Mouse (Mus musculus) forebrain, embryonic 12.5 days (tissue): ENCODE measurements at regions not wholly inside any gene's neighbourhood (a gene's known extent, or its start where the extent isn't known, plus 50 kb on each side); places are given as distances from the start of the nearest gene placed in this dataset.

ENCODE experiments used
- ATAC-seq: fragments of 200-750 bp; cut with Nextera tagmentation; 2 replicates; pipeline ENCODE4 v1.8.0; 2017; ENCODE audit warnings: moderate TSS enrichment; ENCODE audit not compliant: low FRiP score
- H3K27ac ChIP-seq: fragments of 300-500 bp; sonication (generic); 2 replicates; pipeline ENCODE4 v1.5.1; 2016; ENCODE audit warnings: mild to moderate bottlenecking
- H3K27me3 ChIP-seq: fragments of 300-500 bp; sonication (generic); 2 replicates; pipeline ENCODE4 v1.6.1; 2016; ENCODE audit warnings: mild to moderate bottlenecking
- H3K36me3 ChIP-seq: fragments of 300-500 bp; sonication (generic); replicated peaks from 2 replicates; pipeline ENCODE4 v1.6.1; 2016; ENCODE audit warnings: mild to moderate bottlenecking
- H3K4me1 ChIP-seq: fragments of 300-500 bp; sonication (generic); 2 replicates; pipeline ENCODE4 v1.6.1; 2016
- H3K4me2 ChIP-seq: fragments of 300-500 bp; sonication (generic); 2 replicates; pipeline ENCODE4 v1.6.1; 2016; ENCODE audit warnings: mild to moderate bottlenecking, moderate library complexity
- H3K4me3 ChIP-seq: fragments of 300-500 bp; sonication (generic); replicated peaks from 2 replicates; pipeline ENCODE4 v1.5.1; 2016; ENCODE audit warnings: mild to moderate bottlenecking
- H3K9ac ChIP-seq: fragments of 300-500 bp; sonication (generic); 2 replicates; pipeline ENCODE4 v1.6.1; 2016; ENCODE audit warnings: mild to moderate bottlenecking
- H3K9me3 ChIP-seq: fragments of 300-500 bp; sonication (generic); 2 replicates; pipeline ENCODE4 v1.6.1; 2016
- WGBS: fragments of 180-500 bp; shearing (Covaris S2); methylation state at CpG from one replicate; pipeline ENCODE4 v1.1.7; 2016; 5-methylcytosine and 5-hydroxymethylcytosine counted together

GRCm38 (mm10) chr7:133434027-133434820, 167.7 kb downstream of the Tex36 start:
- 84% methylated on average over 17 of the region's 17 CpGs for WGBS
- ATAC-seq = no peak
- H3K27me3 ChIP-seq = no peaks in the 10 kb centered on the region

GRCm38 (mm10) chr7:133432343-133432742, 169.6 kb downstream of the Tex36 start:
- Histone ChIP-seq H3K27ac (no peak overlapping the region), H3K9me3 (no peaks in the 10 kb centered on the region), H3K4me1 (peaks cover 14% of the 10 kb centered on the region), H3K4me3 (no peak overlapping the region), H3K4me2 (no peak overlapping the region), H3K9ac (no peak overlapping the region), H3K36me3 (no peaks in the 10 kb centered on the region), H3K27me3 (no peaks in the 10 kb centered on the region)
- 96% methylated on average over 1 of the region's 1 CpGs for WGBS
- no peak for ATAC-seq

More at GRCm38 (mm10) chr7:133434027-133434820, 167.7 kb downstream of the Tex36 start:
- Histone ChIP-seq H3K9ac (no peak overlapping the region), H3K27ac (no peak overlapping the region), H3K9me3 (no peaks in the 10 kb centered on the region), H3K4me3 (no peak overlapping the region), H3K4me1 (peaks cover 28% of the 10 kb centered on the region), H3K4me2 (no peak overlapping the region), H3K36me3 (no peaks in the 10 kb centered on the region)

- no peak overlapping the region for H3K27ac ChIP-seq
- 66% methylated on average over 2 of the region's 2 CpGs for WGBS
- H3K4me2 ChIP-seq = no peak overlapping the region
- H3K36me3 ChIP-seq = no peaks in the 10 kb centered on the region
- H3K4me3 ChIP-seq = no peak overlapping the region
- peaks cover 5% of the 10 kb centered on the region for H3K27me3 ChIP-seq
- H3K4me1 ChIP-seq = no peaks in the 10 kb centered on the region; the same call in 1 of the 2 replicates
- H3K9ac ChIP-seq = no peak overlapping the region
- no peak for ATAC-seq
- no peaks in the 10 kb centered on the region for H3K9me3 ChIP-seq
Observed at GRCm38 (mm10) chr7:133402072-133402471, 199.9 kb downstream of the Tex36 start.

- Histone ChIP-seq H3K4me2 (no peak overlapping the region), H3K9me3 (no peaks in the 10 kb centered on the region), H3K36me3 (no peaks in the 10 kb centered on the region), H3K27me3 (peaks cover 11% of the 10 kb centered on the region), H3K27ac (no peak overlapping the region), H3K9ac (no peak overlapping the region), H3K4me1 (no peaks in the 10 kb centered on the region; the same call in 1 of the 2 replicates), H3K4me3 (no peak overlapping the region)
- no peak for ATAC-seq
- 77% methylated on average over 4 of the region's 4 CpGs for WGBS
Observed at GRCm38 (mm10) chr7:133400691-133401090, 201.3 kb downstream of the Tex36 start.

GRCm38 (mm10) chr7:133388716-133389115, 213.2 kb downstream of the Tex36 start:
- H3K9ac ChIP-seq = no peak overlapping the region
- H3K27me3 ChIP-seq = peaks cover 19% of the 10 kb centered on the region
- no peaks in the 10 kb centered on the region for H3K36me3 ChIP-seq
- 90% methylated on average over 6 of the region's 6 CpGs for WGBS
- H3K4me2 ChIP-seq = no peak overlapping the region
- no peaks in the 10 kb centered on the region for H3K4me1 ChIP-seq
- H3K27ac ChIP-seq = no peak overlapping the region
- no peak for ATAC-seq
- no peak overlapping the region for H3K4me3 ChIP-seq
- H3K9me3 ChIP-seq = no peaks in the 10 kb centered on the region

- Histone ChIP-seq H3K9me3 (no peaks in the 10 kb centered on the region), H3K4me1 (no peaks in the 10 kb centered on the region), H3K36me3 (no peaks in the 10 kb centered on the region), H3K4me3 (no peak overlapping the region), H3K9ac (no peak overlapping the region), H3K27ac (no peak overlapping the region), H3K27me3 (0 out of 2 replicates have a peak, but pooled peaks cover 5% of the 10 kb centered on the region), H3K4me2 (no peak overlapping the region)
- 70% methylated on average over 7 of the region's 7 CpGs for WGBS
- no peak for ATAC-seq
Observed at GRCm38 (mm10) chr7:133382032-133382712, 219.8 kb downstream of the Tex36 start.

- Histone ChIP-seq H3K9ac (no peak overlapping the region), H3K9me3 (no peaks in the 10 kb centered on the region), H3K4me3 (no peak overlapping the region), H3K4me2 (no peak overlapping the region), H3K4me1 (no peaks in the 10 kb centered on the region), H3K27me3 (no peaks in the 10 kb centered on the region), H3K36me3 (no peaks in the 10 kb centered on the region), H3K27ac (no peak overlapping the region)
- no peak for ATAC-seq
- WGBS = 93% methylated on average over 1 of the region's 1 CpGs
Observed at GRCm38 (mm10) chr7:133379373-133379772, 222.6 kb downstream of the Tex36 start.

GRCm38 (mm10) chr7:133378338-133378737, 223.6 kb downstream of the Tex36 start:
- peaks cover 5% of the 10 kb centered on the region; the same call in 1 of the 2 replicates for H3K27me3 ChIP-seq
- no peaks in the 10 kb centered on the region for H3K9me3 ChIP-seq
- no peak overlapping the region for H3K27ac ChIP-seq
- H3K9ac ChIP-seq = no peak overlapping the region
- no peaks in the 10 kb centered on the region for H3K4me1 ChIP-seq
- no peak for ATAC-seq
- 94% methylated on average over 5 of the region's 5 CpGs for WGBS
- no peaks in the 10 kb centered on the region for H3K36me3 ChIP-seq
- no peak overlapping the region for H3K4me2 ChIP-seq
- no peak overlapping the region for H3K4me3 ChIP-seq

GRCm38 (mm10) chr7:133376833-133377484, 225.0 kb downstream of the Tex36 start:
- Histone ChIP-seq H3K27ac (no peak overlapping the region), H3K9ac (no peak overlapping the region), H3K4me2 (no peak overlapping the region), H3K4me1 (no peaks in the 10 kb centered on the region), H3K36me3 (no peaks in the 10 kb centered on the region), H3K27me3 (peaks cover 5% of the 10 kb centered on the region; the same call in 1 of the 2 replicates), H3K9me3 (no peaks in the 10 kb centered on the region), H3K4me3 (no peak overlapping the region)
- WGBS = 61% methylated on average over 8 of the region's 8 CpGs
- no peak for ATAC-seq

GRCm38 (mm10) chr7:133372695-133373094, 229.3 kb downstream of the Tex36 start:
- Histone ChIP-seq H3K4me1 (no peaks in the 10 kb centered on the region), H3K27ac (no peak overlapping the region), H3K9me3 (no peaks in the 10 kb centered on the region), H3K9ac (no peak overlapping the region), H3K27me3 (peaks cover 12% of the 10 kb centered on the region), H3K4me3 (no peak overlapping the region), H3K36me3 (no peaks in the 10 kb centered on the region), H3K4me2 (no peak overlapping the region)
- 62% methylated on average over 2 of the region's 2 CpGs for WGBS
- ATAC-seq = no peak

GRCm38 (mm10) chr7:133370542-133370941, 231.4 kb downstream of the Tex36 start:
- Histone ChIP-seq H3K4me3 (no peak overlapping the region), H3K9me3 (no peaks in the 10 kb centered on the region), H3K36me3 (no peaks in the 10 kb centered on the region), H3K4me1 (no peaks in the 10 kb centered on the region), H3K27me3 (peaks cover 14% of the 10 kb centered on the region), H3K27ac (no peak overlapping the region), H3K4me2 (no peak overlapping the region), H3K9ac (no peak overlapping the region)
- 92% methylated on average over 5 of the region's 5 CpGs for WGBS
- ATAC-seq = no peak

- no peak overlapping the region for H3K4me2 ChIP-seq
- peaks cover 9% of the 10 kb centered on the region for H3K27me3 ChIP-seq
- ATAC-seq = no peak
- peaks cover 14% of the 10 kb centered on the region for H3K4me1 ChIP-seq
- H3K9me3 ChIP-seq = no peaks in the 10 kb centered on the region
- 0 out of 2 replicates have a peak overlapping the region, but pooled peaks have one; percentile 31 for H3K27ac ChIP-seq
- no peak overlapping the region for H3K4me3 ChIP-seq
- no peaks in the 10 kb centered on the region for H3K36me3 ChIP-seq
- no peak overlapping the region for H3K9ac ChIP-seq
- WGBS = 22% methylated on average over 4 of the region's 4 CpGs
Observed at GRCm38 (mm10) chr7:133364601-133365000, 237.4 kb downstream of the Tex36 start.
